Mouse (Mus musculus) lung, postnatal 0 days (tissue): Measurements from ENCODE around the gene Heatr5a. TPM values are rescaled to one million over a fixed set of nuclear protein-coding genes. Genes with fewer than 3 reads are reported as not detected.
A peak's percentile ranks its signal among the peaks of the same experiment; 100 is the strongest.

Experiments
- ATAC-seq: fragments of 200-750 bp; cut with Nextera tagmentation; 2 replicates; pipeline ENCODE4 v1.8.0; 2017; ENCODE audit warnings: moderate library complexity
- DNase-seq: peaks from one replicate; pipeline ENCODE4 v3.0.0-alpha.2; 2016; ENCODE audit warnings: low spot score
- H3K27ac ChIP-seq: fragments of 300-500 bp; sonication (generic); 2 replicates; pipeline ENCODE4 v1.5.1; 2014; ENCODE audit warnings: antibody characterized with exemption, mild to moderate bottlenecking, low read length, mixed read lengths
- H3K27me3 ChIP-seq: fragments of 300-500 bp; sonication (generic); replicated peaks from 2 replicates; pipeline ENCODE4 v1.6.1; 2014; ENCODE audit warnings: low read length, mixed read lengths; ENCODE audit not compliant: insufficient read depth
- H3K36me3 ChIP-seq: fragments of 300-500 bp; sonication (generic); 2 replicates; pipeline ENCODE4 v1.6.1; 2014; ENCODE audit warnings: low read length, mixed read lengths; ENCODE audit not compliant: insufficient read depth
- H3K4me1 ChIP-seq: fragments of 300-500 bp; sonication (generic); 2 replicates; pipeline ENCODE4 v1.6.1; 2014; ENCODE audit warnings: antibody characterized with exemption, low read depth, low read length, mixed read lengths; ENCODE audit not compliant: insufficient read depth
- H3K4me2 ChIP-seq: fragments of 300-500 bp; sonication (generic); replicated peaks from 2 replicates; pipeline ENCODE4 v1.6.1; 2014; ENCODE audit warnings: low read depth, mild to moderate bottlenecking, low read length, moderate library complexity, mixed read lengths
- H3K4me3 ChIP-seq: fragments of 300-500 bp; sonication (generic); 2 replicates; pipeline ENCODE4 v1.5.1; 2014; ENCODE audit warnings: low read depth, low read length
- H3K9ac ChIP-seq: fragments of 300-500 bp; sonication (generic); replicated peaks from 2 replicates; pipeline ENCODE4 v1.6.1; 2014; ENCODE audit warnings: low read depth, mild to moderate bottlenecking
- H3K9me3 ChIP-seq: fragments of 300-500 bp; sonication (generic); 2 replicates; pipeline ENCODE4 v1.6.1; 2016; ENCODE audit warnings: low read length, mixed read lengths
- CTCF ChIP-seq: IDR thresholded peaks from 2 replicates; pipeline ENCODE4 v1.5.1; 2016; ENCODE audit warnings: antibody characterized with exemption, mild to moderate bottlenecking
- EP300 ChIP-seq: IDR thresholded peaks from 2 replicates; pipeline ENCODE4 v1.6.1; 2016; ENCODE audit warnings: antibody characterized with exemption, mild to moderate bottlenecking, control low read depth
- WGBS: fragments of 180-500 bp; shearing (Covaris S2); extraction: QIAGEN DNeasy Blood & Tissue Kit; methylation state at CpG from one replicate; pipeline ENCODE4 v1.1.7; 2014; 5-methylcytosine and 5-hydroxymethylcytosine counted together
- polyA plus RNA-seq: library from polyadenylated mRNA; unstranded; fragments of >200 nt; fragmentation: Nextera tagmentation; extraction: Ambion mirVana; gene quantifications from 2 replicates; pipeline ENCODE4 v1.2.1, GENCODE M21; 2015

The Heatr5a gene
- polyA plus RNA-seq, 1 experiment from 2014 or later, result 5.0 TPM

DNA sequence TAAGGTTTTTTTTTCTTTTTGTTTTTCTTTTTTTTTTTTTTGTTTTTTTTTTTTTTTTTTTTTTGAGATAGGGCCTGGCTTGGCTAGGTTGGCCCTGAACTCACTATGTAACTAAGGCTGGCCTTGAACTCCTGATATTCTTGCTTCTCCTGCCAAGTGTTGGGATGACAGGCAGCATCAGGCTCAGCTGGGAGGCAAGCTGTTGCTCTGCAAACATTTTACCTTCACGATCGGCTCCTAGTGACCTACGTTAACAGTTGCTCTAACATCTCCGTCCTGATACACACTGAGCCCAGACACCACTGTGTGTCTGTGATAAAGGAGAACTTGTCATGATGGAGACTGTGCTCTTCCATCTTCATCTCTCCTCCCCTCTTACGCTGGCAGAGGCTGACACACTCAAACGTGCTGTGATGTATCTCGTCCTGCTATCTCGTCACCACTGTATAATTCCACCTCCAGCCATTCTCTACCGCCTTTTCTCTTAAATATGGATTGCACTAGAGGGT is 87.8 kb downstream of the Heatr5a start:
- peaks cover 15% of the 10 kb centered on the region; the same call in 1 of the 2 replicates for H3K36me3 ChIP-seq
- 87% methylated on average over 9 of the region's 9 CpGs for WGBS

DNA sequence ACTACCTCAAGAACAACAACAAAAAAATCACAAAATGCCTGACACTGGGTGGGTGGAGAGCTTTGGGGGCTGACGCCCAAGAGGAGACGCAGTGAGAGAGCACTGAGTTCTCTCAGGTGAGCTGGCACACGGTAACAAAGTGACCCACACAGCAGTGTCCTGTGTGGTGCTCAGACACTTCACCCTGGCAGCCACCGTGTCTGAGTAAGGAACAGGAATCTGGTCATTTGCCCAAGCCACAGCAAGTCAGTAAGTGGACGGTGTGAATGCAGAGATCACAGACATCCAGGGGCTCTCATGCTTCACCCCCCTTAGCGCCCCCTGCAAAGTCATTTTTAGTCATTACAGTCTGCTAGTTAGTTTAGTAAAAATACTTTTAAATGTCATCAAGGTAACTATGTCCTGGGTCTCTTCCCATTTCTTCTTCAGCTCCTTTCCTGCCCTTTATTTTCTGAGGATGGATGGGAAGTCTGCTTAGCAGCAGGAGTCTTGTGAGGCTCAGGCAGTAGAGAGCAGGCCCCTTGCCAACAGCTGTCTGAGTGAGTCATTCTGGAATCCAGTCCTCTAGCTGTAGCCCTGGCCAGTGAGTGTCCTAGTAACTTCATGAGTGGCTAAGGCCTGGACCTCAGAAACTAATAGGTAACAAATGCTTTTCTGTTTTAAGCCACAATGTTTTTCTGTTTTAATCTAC is 88.4 kb downstream of the Heatr5a start:
- no peak for TF ChIP-seq CTCF
- no peak for TF ChIP-seq EP300
- DNase-seq (peak; percentile 89), ATAC-seq (peak; percentile 92)
- WGBS, result 80% methylated on average over 6 of the region's 6 CpGs
- H3K4me2 ChIP-seq, result no peak overlapping the region
- no peaks in the 10 kb centered on the region for H3K4me1 ChIP-seq
- H3K27me3 ChIP-seq, result no peaks in the 10 kb centered on the region
- H3K27ac ChIP-seq, result 0 out of 2 replicates have a peak overlapping the region, but pooled peaks have one; percentile 9
- H3K36me3 ChIP-seq, result peaks cover 15% of the 10 kb centered on the region; the same call in 1 of the 2 replicates
- H3K9ac ChIP-seq, result no peak overlapping the region
- no peaks in the 10 kb centered on the region for H3K9me3 ChIP-seq
- no peak overlapping the region for H3K4me3 ChIP-seq

More for the DNA sequence above, 87.8 kb downstream of the Heatr5a start:
- Histone ChIP-seq H3K27ac (no peak overlapping the region), H3K4me1 (no peaks in the 10 kb centered on the region), H3K4me3 (no peak overlapping the region), H3K9ac (no peak overlapping the region), H3K4me2 (no peak overlapping the region), H3K9me3 (no peaks in the 10 kb centered on the region), H3K27me3 (no peaks in the 10 kb centered on the region)
- no peak for DNase-seq
- TF ChIP-seq EP300 (no peak), CTCF (no peak)
- no peak for ATAC-seq

GRCm38 (mm10) chr12:51881775-51882174 is 89.3 kb downstream of the Heatr5a start:
- peak; percentile 28 for TF ChIP-seq CTCF
- no peak for TF ChIP-seq EP300
- WGBS, result 92% methylated on average over 2 of the region's 2 CpGs
- no peaks in the 10 kb centered on the region for H3K4me1 ChIP-seq
- DNase-seq, result no peak
- no peak overlapping the region for H3K9ac ChIP-seq
- H3K27me3 ChIP-seq, result no peaks in the 10 kb centered on the region
- H3K36me3 ChIP-seq, result peaks cover 21% of the 10 kb centered on the region; the same call in 1 of the 2 replicates
- no peak for ATAC-seq
- H3K4me2 ChIP-seq, result no peak overlapping the region
- H3K9me3 ChIP-seq, result no peaks in the 10 kb centered on the region
- H3K27ac ChIP-seq, result no peak overlapping the region
- H3K4me3 ChIP-seq, result no peak overlapping the region

DNA sequence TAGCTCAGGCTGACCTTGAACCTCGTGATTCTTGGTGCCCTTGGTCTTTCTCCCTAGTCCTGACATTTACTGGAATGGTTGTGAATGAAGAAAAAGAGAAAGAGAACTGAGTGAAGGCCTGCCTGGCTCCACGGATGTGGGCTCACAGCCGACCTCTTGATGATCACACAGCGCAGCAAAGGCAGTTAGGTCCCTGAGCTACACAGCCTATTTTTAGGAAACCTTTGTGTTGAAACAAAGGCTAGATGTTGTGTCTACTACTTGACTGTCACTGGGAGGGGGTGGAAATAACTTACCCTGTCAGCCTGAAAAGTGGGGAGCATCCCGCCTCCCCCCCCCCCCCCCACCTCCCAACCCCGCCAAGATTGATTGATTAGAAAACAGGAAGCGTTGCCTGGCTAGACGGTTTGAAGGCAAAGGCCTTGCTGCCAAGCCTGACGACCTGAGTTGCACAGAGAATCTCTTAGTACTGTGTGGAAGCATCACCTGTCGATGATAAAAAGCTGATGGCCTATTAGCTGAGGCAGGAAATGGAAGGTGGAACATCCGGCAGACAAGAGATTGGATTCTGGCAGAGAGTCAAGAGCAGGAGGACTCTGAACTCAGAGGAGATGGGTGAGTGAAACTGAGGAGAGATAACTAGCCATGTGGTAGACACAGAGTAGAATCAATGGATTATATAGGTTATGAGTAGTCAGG is 99.5 kb downstream of the Heatr5a start:
- Histone ChIP-seq H3K27me3 (no peaks in the 10 kb centered on the region), H3K4me1 (no peaks in the 10 kb centered on the region), H3K9me3 (no peaks in the 10 kb centered on the region), H3K4me3 (no peak overlapping the region), H3K36me3 (peaks cover 4% of the 10 kb centered on the region; the same call in 1 of the 2 replicates), H3K4me2 (no peak overlapping the region), H3K9ac (no peak overlapping the region), H3K27ac (no peak overlapping the region)
- 49% methylated on average over 11 of the region's 11 CpGs for WGBS
- ATAC-seq (no peak), DNase-seq (no peak)
- no peak for TF ChIP-seq CTCF
- TF ChIP-seq EP300, result no peak

GRCm38 (mm10) chr12:51869511-51869910 is 101.6 kb downstream of the Heatr5a start:
- H3K9ac ChIP-seq, result no peak overlapping the region
- H3K27ac ChIP-seq, result no peak overlapping the region
- whole genome bisulfite sequencing, result 79% methylated on average over 3 of the region's 3 CpGs
- DNase-seq (no peak), ATAC-seq (no peak)
- no peak overlapping the region for H3K4me3 ChIP-seq
- no peaks in the 10 kb centered on the region for H3K9me3 ChIP-seq
- H3K4me2 ChIP-seq, result no peak overlapping the region
- H3K36me3 ChIP-seq, result no peaks in the 10 kb centered on the region
- H3K27me3 ChIP-seq, result no peaks in the 10 kb centered on the region
- 0 out of 2 replicates have a peak, but pooled peaks cover 4% of the 10 kb centered on the region for H3K4me1 ChIP-seq
- no peak for TF ChIP-seq CTCF
- TF ChIP-seq EP300, result no peak

GRCm38 (mm10) chr12:51867076-51867475 is 104.0 kb downstream of the Heatr5a start:
- Histone ChIP-seq H3K27ac (no peak overlapping the region), H3K9ac (no peak overlapping the region), H3K36me3 (no peaks in the 10 kb centered on the region), H3K27me3 (no peaks in the 10 kb centered on the region), H3K4me1 (peaks cover 6% of the 10 kb centered on the region; the same call in 1 of the 2 replicates), H3K9me3 (no peaks in the 10 kb centered on the region), H3K4me2 (no peak overlapping the region), H3K4me3 (no peak overlapping the region)
- WGBS, result 79% methylated on average over 8 of the region's 8 CpGs
- ATAC-seq (no peak), DNase-seq (no peak)
- TF ChIP-seq CTCF, result no peak
- TF ChIP-seq EP300, result no peak
